Mouse (Mus musculus): ENCODE data around the gene P3h2.

- TF ChIP-seq CTCF (IDR thresholded peaks at IDR 0.05; ENCODE audit: low read depth) (no peak), EP300 (optimal IDR thresholded peaks at IDR 0.05) (no peak)
Measured at GRCm38 (mm10) chr16:26003261-26003660, 102.3 kb downstream of the P3h2 start.
